In the genomic region with DNA sequence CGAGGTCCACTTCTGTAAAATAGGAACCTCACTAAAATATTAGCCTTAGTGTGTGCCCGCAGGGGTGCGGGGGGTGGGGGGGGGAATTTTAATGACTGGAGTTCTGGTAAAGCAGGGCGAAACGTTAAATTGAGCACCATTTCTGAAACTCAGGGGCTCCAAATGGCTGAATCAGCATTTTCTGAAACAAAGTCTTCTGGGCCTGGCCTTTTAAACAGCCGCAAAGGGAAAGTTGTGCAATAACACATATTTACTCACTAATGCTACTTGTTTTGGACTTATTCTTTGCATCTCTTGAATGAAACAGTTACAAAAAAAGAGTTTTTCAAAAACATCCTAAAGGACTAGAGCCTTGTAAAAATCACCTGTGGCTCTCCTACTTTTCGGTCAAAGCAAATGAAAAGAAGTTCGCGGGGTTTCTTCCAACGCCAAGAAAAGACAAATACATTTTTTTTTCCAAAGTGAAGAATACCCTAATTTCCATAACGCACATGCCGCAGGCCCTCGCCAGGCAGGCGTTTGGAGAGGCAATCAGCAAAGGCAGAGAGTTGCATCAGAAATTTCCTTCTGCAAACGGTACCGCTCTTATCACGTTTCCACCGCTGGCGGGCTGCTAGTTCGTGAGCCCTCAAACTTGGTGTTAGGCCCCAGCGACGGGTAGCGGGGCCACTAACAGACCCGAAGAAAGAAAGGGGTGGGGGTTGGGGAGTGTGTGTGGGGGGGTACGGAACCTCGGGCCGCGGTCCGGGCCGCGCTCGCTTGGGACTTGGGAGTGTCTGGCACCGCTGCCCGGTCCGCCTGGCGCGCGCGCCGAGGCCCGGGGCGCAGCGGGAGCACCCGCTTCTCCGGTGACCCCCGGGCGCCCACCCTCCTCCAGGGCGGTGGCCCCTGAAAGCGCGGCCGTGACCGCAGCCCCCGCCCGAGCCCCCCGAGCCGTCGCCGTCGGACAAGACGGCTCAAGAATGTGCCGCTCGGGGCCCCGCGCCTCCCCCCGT, we compare ENCODE assay signal across 7 mouse cellular contexts. TPM values are rescaled to one million over a fixed set of nuclear protein-coding genes. Genes with fewer than 3 reads are reported as not detected.
A peak's percentile ranks its signal among the peaks of the same experiment; 100 is the strongest.
DNase-seq lines count a peak whose midpoint lies in the region; ATAC-seq and TF ChIP-seq lines count a peak whose summit lies in the region.

No protein-coding gene starts in this region.

- no peak for TF ChIP-seq CTCF in liver, embryonic 14.5 days (IDR thresholded peaks at IDR 0.05; ENCODE audit: low read depth)

- WGBS in liver, embryonic 14.5 days (ENCODE audit: insufficient replicate concordance), result 3% methylated on average over 62 of the region's 65 CpGs
- WGBS in neural tube, embryonic 15.5 days, result 1% methylated on average over 63 of the region's 65 CpGs

- no peak overlapping the region for H3K27ac ChIP-seq in liver, embryonic 14.5 days
- H3K27ac ChIP-seq in neural tube, embryonic 15.5 days (replicated peaks), result peak overlapping the region; percentile 60

- TF ChIP-seq EP300 in liver, embryonic 14.5 days (IDR thresholded peaks at IDR 0.05; ENCODE audit: low read depth), result no peak

- peaks cover 0 to 9% of the 10 kb centered on the region in 2 experiments; a peak in 3 of 4 replicates for H3K4me1 ChIP-seq in liver, embryonic 14.5 days (replicated peaks; ENCODE audit: control insufficient read depth in 2 of 2, insufficient read depth in 2 of 2, low read length in 1 of 2)
- H3K4me1 ChIP-seq in neural tube, embryonic 15.5 days, result peaks cover 18% of the 10 kb centered on the region

- H3K4me3 ChIP-seq in liver, embryonic 14.5 days (ENCODE audit: insufficient read depth in 1 of 2, low read depth in 2 of 2, low read length in 2 of 2), result peak overlapping the region; percentile 57 to 68
- H3K4me3 ChIP-seq in neural tube, embryonic 15.5 days (replicated peaks), result peak overlapping the region; percentile 46

- peak; percentile 43 for DNase-seq in R1 (ENCODE audit: low read depth, low spot score)
- DNase-seq in embryo, embryonic 9.5 days (ENCODE audit: extremely low spot score), result peak; percentile 48
- peak; percentile 20 to 26 (median 22) for DNase-seq in liver, embryonic 14.5 days (ENCODE audit: low read depth in 3 of 3, low spot score in 3 of 3)
- DNase-seq in urinary bladder, postnatal 14 days (ENCODE audit: low spot score), result no peak
- no peak for DNase-seq in urinary bladder, postnatal 36 days (ENCODE audit: low spot score in 2 of 2)

- H3K27me3 ChIP-seq in liver, embryonic 14.5 days (ENCODE audit: control insufficient read depth, insufficient read depth, low read length), result peaks cover 70% of the 10 kb centered on the region
- H3K27me3 ChIP-seq in neural tube, embryonic 15.5 days (replicated peaks), result peaks cover 82% of the 10 kb centered on the region

- H3K9me3 ChIP-seq in liver, embryonic 14.5 days (ENCODE audit: control insufficient read depth, low read length), result no peaks in the 10 kb centered on the region
- no peaks in the 10 kb centered on the region for H3K9me3 ChIP-seq in neural tube, embryonic 15.5 days (replicated peaks)

- H3K9ac ChIP-seq in liver, embryonic 14.5 days (replicated peaks), result peak overlapping the region; percentile 73
- H3K9ac ChIP-seq in neural tube, embryonic 15.5 days (replicated peaks), result peak overlapping the region; percentile 51

- peak overlapping the region; percentile 68 for H3K4me2 ChIP-seq in liver, embryonic 14.5 days (ENCODE audit: low read depth)
- H3K4me2 ChIP-seq in neural tube, embryonic 15.5 days, result peak overlapping the region; percentile 61

- peak; percentile 24 to 27; a peak in 1 of 4 replicates for ATAC-seq in hematopoietic stem cell, adult 5-6 weeks (replicated peaks in 1 of 2; ENCODE audit: insufficient read depth in 1 of 2, low FRiP score in 2 of 2, low TSS enrichment in 1 of 2, low read depth in 1 of 2, poor library complexity in 2 of 2, severe bottlenecking in 2 of 2)
- ATAC-seq in liver, embryonic 14.5 days (ENCODE audit: insufficient read depth), result peak; percentile 44
- ATAC-seq in neural tube, embryonic 15.5 days (ENCODE audit: low FRiP score), result peak; percentile 16

- no peaks in the 10 kb centered on the region for H3K36me3 ChIP-seq in liver, embryonic 14.5 days (replicated peaks; ENCODE audit: control insufficient read depth, insufficient read depth, low read depth)
- H3K36me3 ChIP-seq in neural tube, embryonic 15.5 days, result no peaks in the 10 kb centered on the region

RNA-seq across cellular contexts. Expression of a gene that starts 2.3 kb away (rescaled TPM):
- 22.5 and 23.0 TPM in 2 replicates for total RNA-seq in hematopoietic stem cell, adult 5-6 weeks (2017)
- polyA plus RNA-seq in liver, embryonic 14.5 days (2012; rRNA removed), result 78.8 and 91.5 TPM in 2 replicates
- 42.4 and 43.2 TPM in 2 replicates for polyA plus RNA-seq in liver, embryonic 14.5 days (2014; fragmentation: Nextera tagmentation; extraction: Ambion mirVana)
- 84.1 and 120 TPM in 2 replicates for polyA plus RNA-seq in neural tube, embryonic 15.5 days (2015; fragmentation: Nextera tagmentation; extraction: Ambion mirVana)

Comparison
In these comparisons a context has a peak if more than half of its experiments do, and no peak if none do; other contexts are left out.
1. DNase-seq: peak in R1 (single experiment), embryo, embryonic 9.5 days (single experiment) and liver, embryonic 14.5 days (3 of 3); none in urinary bladder, postnatal 14 days (single experiment) and urinary bladder, postnatal 36 days (0 of 2).
2. Peak in every context shown above with its lines, with median percentiles within 50 percentile points of each other: ATAC-seq.